Mouse (Mus musculus): ENCODE results near the gene Rnf227.

GRCm38 (mm10) chr11:69323667-69324111 lies 16.6 kb upstream of the Rnf227 start, which contains the start of the genes Cntrob and Trappc1:
- TF ChIP-seq CTCF (conservative IDR thresholded peaks at IDR 0.05; ENCODE audit: insufficient read depth, insufficient read length, low read depth, low read length) (no peak), POLR2A (IDR thresholded peaks at IDR 0.05; ENCODE audit: low read depth, low read length) (peak; percentile 59)
